8 mouse cellular contexts compared by ENCODE assay signal in the genomic region with DNA sequence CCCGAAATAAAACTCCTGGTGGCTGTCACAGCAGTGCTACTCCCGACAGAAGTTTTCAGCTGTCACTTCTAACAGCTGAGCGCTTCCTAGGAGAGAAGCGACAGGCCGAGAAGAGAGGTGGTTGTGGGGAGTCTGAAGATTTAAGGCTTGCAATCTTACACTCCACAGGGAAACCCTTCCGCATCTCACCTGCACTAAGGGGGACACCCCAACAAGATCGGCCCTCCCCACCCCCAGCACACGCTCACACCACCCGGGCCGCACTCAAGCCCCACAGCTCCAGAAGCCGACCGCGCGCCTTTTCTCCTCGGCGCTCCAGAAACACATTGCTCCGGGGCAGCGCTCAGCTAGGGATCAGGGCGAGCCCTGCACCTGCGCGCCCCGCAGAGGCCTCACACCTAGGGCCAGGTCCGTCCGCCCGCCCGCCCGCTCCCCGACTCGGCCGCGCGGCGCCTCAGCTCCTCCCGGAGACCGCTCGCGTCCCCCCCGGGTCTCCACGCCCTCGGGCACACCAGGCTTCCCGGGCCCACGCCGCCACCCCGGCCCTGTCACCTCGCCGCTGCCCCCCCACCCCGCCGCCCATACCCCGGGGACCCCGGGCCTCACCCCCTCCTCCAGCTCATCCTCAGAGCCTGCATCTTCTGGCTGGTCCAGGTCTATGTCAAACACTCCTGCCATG. TPM values are rescaled to one million over a fixed set of nuclear protein-coding genes. Genes with fewer than 3 reads are reported as not detected.
A peak's percentile ranks its signal among the peaks of the same experiment; 100 is the strongest.
DNase-seq lines count a peak whose midpoint lies in the region; ATAC-seq and TF ChIP-seq lines count a peak whose summit lies in the region.

No protein-coding gene starts in this region.

- no peaks in the 10 kb centered on the region for H3K27me3 ChIP-seq in testis, adult 2 months (ENCODE audit: control insufficient read depth, insufficient read depth, low read length)
- H3K27me3 ChIP-seq in forebrain, embryonic 14.5 days (replicated peaks; ENCODE audit: control insufficient read depth, insufficient read depth, low read length) = no peaks in the 10 kb centered on the region
- H3K27me3 ChIP-seq in myocyte (ENCODE audit: control insufficient read depth, insufficient read depth, insufficient read length) = no peaks in the 10 kb centered on the region

- peaks cover 62% of the 10 kb centered on the region for H3K79me2 ChIP-seq in myocyte (ENCODE audit: control insufficient read depth, insufficient read depth)

- peak overlapping the region; percentile 92 for H3K4me3 ChIP-seq in testis, adult 2 months (ENCODE audit: control insufficient read depth, low read depth, low read length)
- H3K4me3 ChIP-seq in forebrain, embryonic 14.5 days (ENCODE audit: low read depth, low read length) = peak overlapping the region; percentile 96
- peak overlapping the region; percentile 46 for H3K4me3 ChIP-seq in myocyte

- peak overlapping the region; percentile 81 for H3K27ac ChIP-seq in testis, adult 2 months (ENCODE audit: control insufficient read depth, insufficient read depth, low read depth, low read length)
- peak overlapping the region; percentile 84 for H3K27ac ChIP-seq in forebrain, embryonic 14.5 days (ENCODE audit: low read depth, low read length)

- H3K9me3 ChIP-seq in forebrain, embryonic 14.5 days (replicated peaks; ENCODE audit: control insufficient read depth, low read length) = no peaks in the 10 kb centered on the region

- peaks cover 7% of the 10 kb centered on the region for H3K4me1 ChIP-seq in testis, adult 2 months (ENCODE audit: control insufficient read depth, insufficient read depth, low read length)
- H3K4me1 ChIP-seq in forebrain, embryonic 14.5 days (ENCODE audit: control insufficient read depth, insufficient read depth, low read length) = peaks cover 8% of the 10 kb centered on the region; the same call in 1 of the 2 replicates

- WGBS in forebrain, embryonic 14.5 days = 1% methylated on average over 49 of the region's 50 CpGs

- peak overlapping the region; percentile 83 for H3K4me2 ChIP-seq in forebrain, embryonic 14.5 days (ENCODE audit: low read length)
- peak overlapping the region; percentile 81 for H3K4me2 ChIP-seq in myocyte (ENCODE audit: low read depth)

- TF ChIP-seq CTCF in testis, adult 2 months (IDR thresholded peaks at IDR 0.05; ENCODE audit: control insufficient read depth, insufficient read depth, insufficient replicate concordance, low read depth, low read length) = no peak

- peak overlapping the region; percentile 94 for H3K9ac ChIP-seq in forebrain, embryonic 14.5 days (ENCODE audit: low read length)

- DNase-seq in cerebellum, adult 9-10 months = peak; percentile 52
- no peak for DNase-seq in cerebellum, adult 9-11 months
- DNase-seq in testis, postnatal 10 days (ENCODE audit: low spot score) = no peak
- DNase-seq in forebrain, embryonic 14.5 days (ENCODE audit: low spot score) = peak; percentile 20
- DNase-seq in layer of hippocampus, postnatal 14 days (ENCODE audit: low spot score in 2 of 2) = peak; percentile 15 to 17
- DNase-seq in adrenal gland, postnatal 10 days = no peak

- ATAC-seq in forebrain, embryonic 14.5 days = peak; percentile 43

- no peaks in the 10 kb centered on the region; the same call in 1 of the 2 replicates for H3K36me3 ChIP-seq in testis, adult 2 months (ENCODE audit: control insufficient read depth, insufficient read depth, low read length)
- no peaks in the 10 kb centered on the region for H3K36me3 ChIP-seq in forebrain, embryonic 14.5 days (ENCODE audit: control insufficient read depth, insufficient read depth, low read length)
- no peaks in the 10 kb centered on the region for H3K36me3 ChIP-seq in myocyte (ENCODE audit: control insufficient read depth, insufficient read depth)

- TF ChIP-seq POLR2A in testis, adult 2 months (IDR thresholded peaks at IDR 0.05; ENCODE audit: control insufficient read depth, low read depth, low read length) = no peak
- TF ChIP-seq POLR2A in myocyte (IDR thresholded peaks at IDR 0.05; ENCODE audit: insufficient read length, low read depth) = no peak

- peak overlapping the region; percentile 56 for H3ac ChIP-seq in myocyte (ENCODE audit: control insufficient read depth, insufficient read length)

TF ChIP-seq in myocyte, 11 proteins besides CTCF, POLR2A, EP300 and RAD21:
- TF ChIP-seq TCF3 (IDR thresholded peaks at IDR 0.05; ENCODE audit: insufficient read length, low read depth) (peak; percentile 10), MYOG (IDR thresholded peaks at IDR 0.05; ENCODE audit: control insufficient read depth in 1 of 3, insufficient read depth in 1 of 3, insufficient read length in 2 of 3, low read depth in 2 of 3) (peak; percentile 20 to 85 (median 78)), MYOD1 (IDR thresholded peaks at IDR 0.05; ENCODE audit: control insufficient read depth in 1 of 3, insufficient read length in 2 of 3, low read depth in 2 of 3) (peak; percentile 9 to 75 (median 65)), USF1 (IDR thresholded peaks at IDR 0.05; ENCODE audit: low read depth) (no peak), TCF12 (IDR thresholded peaks at IDR 0.05; ENCODE audit: insufficient read depth, poor library complexity, severe bottlenecking) (peak; percentile 62), REST (IDR thresholded peaks at IDR 0.05; ENCODE audit: insufficient read depth, insufficient read length) (no peak)

RNA-seq across cellular contexts. Expression of gene Rps6kb1, which starts 0.5 kb away (rescaled TPM):
- 4.1 and 4.4 TPM in 2 replicates for polyA plus RNA-seq in testis, adult 2 months (2012; rRNA removed)
- 41.8 and 42.1 TPM in 2 replicates for polyA plus RNA-seq in forebrain, embryonic 14.5 days (2014; fragmentation: Nextera tagmentation; extraction: Ambion mirVana)
- 10 to 100 TPM; 45.2 to 46.3 TPM for total RNA-seq in layer of hippocampus, postnatal 14 days (2021)
- 13.0 TPM for polyA plus RNA-seq in myocyte (2012; fragmentation: generic; extraction: Trizol)
- 10 to 100 TPM; 33.3 to 37.8 TPM for total RNA-seq in adrenal gland, postnatal 10 days (2021)

RNA-seq across cellular contexts. Expression of gene Tubd1, which starts 0.7 kb away (rescaled TPM):
- polyA plus RNA-seq in testis, adult 2 months (2012; rRNA removed) = 15.5 and 18.3 TPM in 2 replicates
- 10.0 and 11.0 TPM in 2 replicates for polyA plus RNA-seq in forebrain, embryonic 14.5 days (2014; fragmentation: Nextera tagmentation; extraction: Ambion mirVana)
- 1 to 10 TPM; 7.0 to 9.2 TPM for total RNA-seq in layer of hippocampus, postnatal 14 days (2021)
- polyA plus RNA-seq in myocyte (2012; fragmentation: generic; extraction: Trizol) = 6.6 TPM
- total RNA-seq in adrenal gland, postnatal 10 days (2021) = 1 to 10 TPM; 7.5 to 8.2 TPM

RNA-seq across cellular contexts. Expression of gene Rnft1, which starts 59.6 kb away (rescaled TPM):
- polyA plus RNA-seq in testis, adult 2 months (2012; rRNA removed) = 24.6 and 25.1 TPM in 2 replicates
- polyA plus RNA-seq in forebrain, embryonic 14.5 days (2014; fragmentation: Nextera tagmentation; extraction: Ambion mirVana) = 15.7 and 19.7 TPM in 2 replicates
- 10 to 100 TPM; 20.5 to 26.8 TPM for total RNA-seq in layer of hippocampus, postnatal 14 days (2021)
- polyA plus RNA-seq in myocyte (2012; fragmentation: generic; extraction: Trizol) = 8.2 TPM
- 10 to 100 TPM; 37.2 to 37.7 TPM for total RNA-seq in adrenal gland, postnatal 10 days (2021)

Comparison
In these comparisons a context has a peak if more than half of its experiments do, and no peak if none do; other contexts are left out.
1. DNase-seq: peak in cerebellum, adult 9-10 months (single experiment), forebrain, embryonic 14.5 days (single experiment) and layer of hippocampus, postnatal 14 days (2 of 2); none in cerebellum, adult 9-11 months (single experiment), testis, postnatal 10 days (single experiment) and adrenal gland, postnatal 10 days (single experiment).
2. H3K4me3 ChIP-seq: peak in every context shown above with its lines; median percentile 96 in forebrain, embryonic 14.5 days; 92 in testis, adult 2 months; 46 in myocyte.